Mouse (Mus musculus) C2C12 (cell line): Measurements from ENCODE around the gene Cep41.

Source experiments
- CTCF ChIP-seq: IDR thresholded peaks from one replicate; pipeline ENCODE4 v1.5.1; 2011; ENCODE audit not compliant: control insufficient read depth, insufficient read depth, insufficient read length
- MAX ChIP-seq: IDR thresholded peaks from one replicate; pipeline ENCODE4 v1.6.1; 2011; ENCODE audit warnings: mild to moderate bottlenecking, control low read depth
- USF1 ChIP-seq: IDR thresholded peaks from one replicate; pipeline ENCODE4 v1.6.1; 2011; ENCODE audit warnings: low read depth, mild to moderate bottlenecking, control low read depth, moderate library complexity

- no peak for TF ChIP-seq CTCF
- TF ChIP-seq MAX = no peak
- TF ChIP-seq USF1 = no peak
These were observed 20.3 kb upstream of the Cep41 start for GRCm38 (mm10) chr6:30713896-30714295.
